In the genomic region with DNA sequence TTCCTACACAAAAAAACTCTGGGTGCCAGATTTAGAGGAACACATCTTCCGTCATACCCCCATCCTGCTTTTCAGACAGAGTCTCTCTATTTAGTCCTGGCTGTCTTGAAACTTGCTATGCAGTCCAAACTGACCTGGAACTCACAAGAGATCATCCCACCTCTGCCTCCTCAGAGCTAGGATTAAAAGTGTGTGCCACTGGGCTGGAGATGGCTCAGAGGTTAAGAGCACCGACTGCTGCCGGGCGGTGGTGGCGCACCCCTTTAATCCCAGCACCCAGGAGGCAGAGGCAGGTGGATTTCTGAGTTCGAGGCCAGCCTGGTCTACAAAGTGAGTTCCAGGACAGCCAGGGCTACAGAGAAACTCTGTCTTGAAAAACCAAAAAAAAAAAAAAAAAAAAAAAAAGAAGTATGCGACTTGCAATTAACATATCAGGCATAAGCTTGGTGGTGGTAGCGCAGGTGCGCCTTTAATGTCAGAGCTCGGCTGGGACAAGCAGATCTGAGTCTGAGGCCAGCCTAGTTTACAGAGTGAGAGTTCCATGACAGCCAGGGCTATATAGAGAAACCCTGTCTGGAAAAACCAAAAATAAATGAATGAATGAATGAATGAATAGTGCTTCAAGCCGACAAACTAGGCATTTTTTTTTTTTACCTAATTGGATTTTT, we compare ENCODE assay signal across 8 mouse cellular contexts. TPM values are rescaled to one million over a fixed set of nuclear protein-coding genes. Genes with fewer than 3 reads are reported as not detected.
DNase-seq lines count a peak whose midpoint lies in the region; ATAC-seq lines count a peak whose summit lies in the region.

No protein-coding gene starts in this region.

- peak overlapping the region; percentile 98 for H3K4me3 ChIP-seq in kidney, embryonic 15.5 days (replicated peaks)
- peak overlapping the region; percentile 97 for H3K4me3 ChIP-seq in hindbrain, embryonic 10.5 days
- H3K4me3 ChIP-seq in midbrain, embryonic 11.5 days (ENCODE audit: low read depth, low read length) = peak overlapping the region; percentile 96

- no peaks in the 10 kb centered on the region for H3K27me3 ChIP-seq in kidney, embryonic 15.5 days
- H3K27me3 ChIP-seq in hindbrain, embryonic 10.5 days (ENCODE audit: insufficient read depth, poor library complexity, severe bottlenecking) = no peaks in the 10 kb centered on the region
- H3K27me3 ChIP-seq in midbrain, embryonic 11.5 days (ENCODE audit: control insufficient read depth, insufficient read depth, low read length) = no peaks in the 10 kb centered on the region

- H3K4me2 ChIP-seq in kidney, embryonic 15.5 days = peak overlapping the region; percentile 79
- peak overlapping the region; percentile 81 for H3K4me2 ChIP-seq in midbrain, embryonic 11.5 days

- peak overlapping the region; percentile 95; the same call in 1 of the 2 replicates for H3K9ac ChIP-seq in kidney, embryonic 15.5 days
- H3K9ac ChIP-seq in midbrain, embryonic 11.5 days (ENCODE audit: low read length) = peak overlapping the region; percentile 96; the same call in 1 of the 2 replicates

- no peak for ATAC-seq in kidney, embryonic 15.5 days (replicated peaks; ENCODE audit: low FRiP score)
- ATAC-seq in midbrain, embryonic 11.5 days (ENCODE audit: low FRiP score) = no peak

- H3K4me1 ChIP-seq in kidney, embryonic 15.5 days = peaks cover 29% of the 10 kb centered on the region
- H3K4me1 ChIP-seq in hindbrain, embryonic 10.5 days (replicated peaks) = peaks cover 23% of the 10 kb centered on the region
- H3K4me1 ChIP-seq in midbrain, embryonic 11.5 days (ENCODE audit: control insufficient read depth, insufficient read depth, low read length) = peaks cover 11% of the 10 kb centered on the region; the same call in 1 of the 2 replicates

- 25% methylated on average over 11 of the region's 11 CpGs for WGBS in kidney, embryonic 15.5 days
- WGBS in hindbrain, embryonic 10.5 days = 40% methylated on average over 11 of the region's 11 CpGs
- 35% methylated on average over 11 of the region's 11 CpGs for WGBS in midbrain, embryonic 11.5 days

- H3K27ac ChIP-seq in kidney, embryonic 15.5 days = no peak overlapping the region
- H3K27ac ChIP-seq in hindbrain, embryonic 10.5 days = no peak overlapping the region
- H3K27ac ChIP-seq in midbrain, embryonic 11.5 days (ENCODE audit: low read depth, low read length) = no peak overlapping the region

- DNase-seq in kidney, adult 11 months = no peak
- peak; percentile 2 for DNase-seq in Muller cell, postnatal 12 days (ENCODE audit: inconsistent ontology term)
- DNase-seq in hindbrain, embryonic 10.5 days (ENCODE audit: low spot score) = no peak
- DNase-seq in midbrain, embryonic 11.5 days (ENCODE audit: low spot score, missing footprints) = no peak
- no peak for DNase-seq in frontal cortex, adult 2 months (ENCODE audit: extremely low spot score in 1 of 2, low spot score in 1 of 2)
- DNase-seq in layer of hippocampus, postnatal 36 days = no peak
- DNase-seq in embryo, embryonic 10 days (ENCODE audit: low spot score) = no peak

- H3K9me3 ChIP-seq in kidney, embryonic 15.5 days (replicated peaks) = no peaks in the 10 kb centered on the region
- no peaks in the 10 kb centered on the region for H3K9me3 ChIP-seq in hindbrain, embryonic 10.5 days
- no peaks in the 10 kb centered on the region for H3K9me3 ChIP-seq in midbrain, embryonic 11.5 days (ENCODE audit: control insufficient read depth, low read length)

- peaks cover 15% of the 10 kb centered on the region for H3K36me3 ChIP-seq in kidney, embryonic 15.5 days
- peaks cover 30% of the 10 kb centered on the region for H3K36me3 ChIP-seq in hindbrain, embryonic 10.5 days
- H3K36me3 ChIP-seq in midbrain, embryonic 11.5 days (ENCODE audit: control insufficient read depth, insufficient read depth, low read length) = peaks cover 1% of the 10 kb centered on the region; the same call in 1 of the 2 replicates

RNA-seq across cellular contexts. Expression of a gene that starts 1.4 kb away (rescaled TPM):
- 36.1 and 39.7 TPM in 2 replicates for polyA plus RNA-seq in kidney, embryonic 15.5 days (2015; fragmentation: Nextera tagmentation; extraction: Ambion mirVana)
- polyA plus RNA-seq in hindbrain, embryonic 10.5 days (2016; fragmentation: Nextera tagmentation; extraction: Ambion mirVana) = 36.2 and 43.9 TPM in 2 replicates
- 67.3 and 68.2 TPM in 2 replicates for polyA plus RNA-seq in midbrain, embryonic 11.5 days (2014; fragmentation: Nextera tagmentation; extraction: Ambion mirVana)
- 34.2 and 39.0 TPM in 2 replicates for polyA plus RNA-seq in frontal cortex, adult 2 months (2012; rRNA removed)
- 10 to 100 TPM; 49.2 to 55.8 TPM for total RNA-seq in layer of hippocampus, postnatal 36 days (2021)

RNA-seq across cellular contexts. Expression of a gene that starts 34.8 kb away (rescaled TPM):
- 32.5 and 33.5 TPM in 2 replicates for polyA plus RNA-seq in kidney, embryonic 15.5 days (2015; fragmentation: Nextera tagmentation; extraction: Ambion mirVana)
- polyA plus RNA-seq in hindbrain, embryonic 10.5 days (2016; fragmentation: Nextera tagmentation; extraction: Ambion mirVana) = 17.8 and 23.3 TPM in 2 replicates
- 23.5 and 27.7 TPM in 2 replicates for polyA plus RNA-seq in midbrain, embryonic 11.5 days (2014; fragmentation: Nextera tagmentation; extraction: Ambion mirVana)
- 26.9 and 30.9 TPM in 2 replicates for polyA plus RNA-seq in frontal cortex, adult 2 months (2012; rRNA removed)
- 10 to 100 TPM; 29.3 to 31.8 TPM for total RNA-seq in layer of hippocampus, postnatal 36 days (2021)
